In genomic region chr17:30194629-30195445, GRCm38 (mm10) we compare ENCODE assay signal across 10 mouse cellular contexts.
DNase-seq lines count a peak whose midpoint lies in the region; ATAC-seq lines count a peak whose summit lies in the region.
"Had no signal": no experiment of that assay in that cellular context is flagged by ENCODE, and none has a peak within 500 bp of the region (broad histone marks: within the 10 kb centered on the region; RNA-seq: fewer than 3 reads in every experiment).

No protein-coding gene starts in this region.

- H3K36me3 ChIP-seq in heart, embryonic 10.5 days, result peaks cover 13% of the 10 kb centered on the region
- H3K36me3 ChIP-seq in forebrain, embryonic 16.5 days (ENCODE audit: control insufficient read depth, insufficient read depth), result no peaks in the 10 kb centered on the region

- H3K4me3 ChIP-seq in heart, embryonic 10.5 days, result no peak overlapping the region
- H3K4me3 ChIP-seq in forebrain, embryonic 16.5 days (replicated peaks; ENCODE audit: low read length), result no peak overlapping the region
- H3K4me3 ChIP-seq: embryonic facial prominence, embryonic 12.5 days had no signal

- H3K4me1 ChIP-seq in heart, embryonic 10.5 days, result peaks cover 99% of the 10 kb centered on the region
- H3K4me1 ChIP-seq in forebrain, embryonic 16.5 days (replicated peaks; ENCODE audit: control insufficient read depth, insufficient read depth, low read length), result peaks cover 63% of the 10 kb centered on the region

- no peaks in the 10 kb centered on the region for H3K9me3 ChIP-seq in heart, embryonic 10.5 days
- H3K9me3 ChIP-seq in forebrain, embryonic 16.5 days (ENCODE audit: control insufficient read depth, low read length), result no peaks in the 10 kb centered on the region
- H3K9me3 ChIP-seq: embryonic facial prominence, embryonic 12.5 days had no signal

- no peak overlapping the region for H3K4me2 ChIP-seq in forebrain, embryonic 16.5 days (ENCODE audit: low read length)
- H3K4me2 ChIP-seq: embryonic facial prominence, embryonic 12.5 days had no signal

- peak overlapping the region; percentile 79 for H3K27ac ChIP-seq in heart, embryonic 10.5 days
- H3K27ac ChIP-seq in forebrain, embryonic 16.5 days (ENCODE audit: low read length), result 0 out of 2 replicates have a peak overlapping the region, but pooled peaks have one; percentile 8
- H3K27ac ChIP-seq: embryonic facial prominence, embryonic 12.5 days had no signal

- 53% methylated on average over 11 of the region's 11 CpGs for WGBS in heart, embryonic 10.5 days
- WGBS in forebrain, embryonic 16.5 days, result 34% methylated on average over 11 of the region's 11 CpGs

- no peak for DNase-seq in heart, embryonic 10.5 days (ENCODE audit: low spot score)
- no peak for DNase-seq in heart, adult 18-20 months
- DNase-seq in spleen, postnatal 4 days (ENCODE audit: low spot score in 2 of 2), result peak; percentile 7 to 51
- DNase-seq in spleen, adult 12 weeks (ENCODE audit: low spot score), result no peak
- DNase-seq in layer of hippocampus, postnatal 10 days (ENCODE audit: low spot score in 2 of 2), result peak; percentile 14 to 24
- peak; percentile 2 for DNase-seq in urinary bladder, postnatal 14 days (ENCODE audit: low spot score)
- no peak for DNase-seq in ovary, postnatal 10 days (ENCODE audit: low spot score)

- no peak for ATAC-seq in forebrain, embryonic 16.5 days
- ATAC-seq: Patski had no signal

- no peak overlapping the region for H3K9ac ChIP-seq in forebrain, embryonic 16.5 days (replicated peaks; ENCODE audit: low read depth, low read length)
- H3K9ac ChIP-seq: embryonic facial prominence, embryonic 12.5 days had no signal

- H3K27me3 ChIP-seq in heart, embryonic 10.5 days (ENCODE audit: insufficient read depth, poor library complexity, severe bottlenecking), result no peaks in the 10 kb centered on the region
- H3K27me3 ChIP-seq in forebrain, embryonic 16.5 days (replicated peaks; ENCODE audit: control insufficient read depth, insufficient read depth, low read length), result no peaks in the 10 kb centered on the region
- H3K27me3 ChIP-seq: embryonic facial prominence, embryonic 12.5 days; Patski had no signal

Comparison
In these comparisons a context has a peak if more than half of its experiments do, and no peak if none do; other contexts are left out.
1. DNase-seq: peak in spleen, postnatal 4 days (2 of 2), layer of hippocampus, postnatal 10 days (2 of 2) and urinary bladder, postnatal 14 days (single experiment); none in heart, embryonic 10.5 days (single experiment), heart, adult 18-20 months (0 of 2), spleen, adult 12 weeks (single experiment) and ovary, postnatal 10 days (single experiment).